Mouse (Mus musculus): Measurements from ENCODE around the gene Cnr2.

- TF ChIP-seq CTCF (IDR thresholded peaks at IDR 0.05; ENCODE audit: low read depth, low read length), result no peak
- TF ChIP-seq EP300 (IDR thresholded peaks at IDR 0.05; ENCODE audit: insufficient read depth, low read depth, low read length), result no peak
Measured at GRCm38 (mm10) chr4:135896157-135896556, 963 bp downstream of the Cnr2 start.
